In genomic region chr7:99158904-99159303, GRCm38 (mm10) we compare ENCODE assay signal across 24 mouse cellular contexts. TPM values are rescaled to one million over a fixed set of nuclear protein-coding genes. Genes with fewer than 3 reads are reported as not detected.
DNase-seq lines count a peak whose midpoint lies in the region; ATAC-seq and TF ChIP-seq lines count a peak whose summit lies in the region.
"Had no signal": no experiment of that assay in that cellular context is flagged by ENCODE, and none has a peak within 500 bp of the region (broad histone marks: within the 10 kb centered on the region; RNA-seq: fewer than 3 reads in every experiment).

No protein-coding gene starts in this region.

- no peak for TF ChIP-seq CTCF in gastrocnemius, adult 2 months (IDR thresholded peaks at IDR 0.05)
- no peak for TF ChIP-seq CTCF in liver, adult 2 months (IDR thresholded peaks at IDR 0.05; ENCODE audit: low read depth, low read length)

- no peaks in the 10 kb centered on the region for H3K27me3 ChIP-seq in liver, adult 2 months (ENCODE audit: control insufficient read depth, insufficient read depth, low read length)
- no peaks in the 10 kb centered on the region for H3K27me3 ChIP-seq in liver, embryonic 11.5 days (replicated peaks; ENCODE audit: control insufficient read depth, insufficient read depth, low read length)
- H3K27me3 ChIP-seq in forebrain, embryonic 13.5 days, result no peaks in the 10 kb centered on the region
- H3K27me3 ChIP-seq: embryonic facial prominence, embryonic 15.5 days; forebrain, embryonic 15.5 days; heart, embryonic 15.5 days; hindbrain, embryonic 13.5 days; intestine, embryonic 15.5 days had no signal

- no peak for DNase-seq in gastrocnemius, adult 2 months
- DNase-seq in gastrocnemius, postnatal 36 days, result no peak
- DNase-seq in liver, adult 2 months (ENCODE audit: extremely low read depth, low read depth, low spot score), result peak; percentile 46
- no peak for DNase-seq in liver, embryonic 11.5 days (ENCODE audit: low spot score)
- peak; percentile 6 for DNase-seq in naive thymus-derived CD4-positive, alpha-beta T cell, adult 2 months (ENCODE audit: low read depth)
- DNase-seq in cerebellum, postnatal 25 days, result no peak
- DNase-seq: adrenal gland, postnatal 10 days; B cell, adult 2 months; cerebellum, adult 11-12 months; cerebellum, adult 9-11 months; embryo, embryonic 11 days; gastrocnemius, postnatal 14 days had no signal

- ATAC-seq in liver, embryonic 11.5 days (replicated peaks; ENCODE audit: low FRiP score), result no peak
- peak; percentile 66 for ATAC-seq in granulocyte monocyte progenitor cell, adult 5-6 weeks (replicated peaks; ENCODE audit: poor library complexity, severe bottlenecking)
- no peak for ATAC-seq in forebrain, embryonic 13.5 days
- ATAC-seq: CD4-positive, CD25-positive, alpha-beta regulatory T cell, adult 4 months; forebrain, embryonic 15.5 days; intestine, embryonic 15.5 days had no signal

- H3K9ac ChIP-seq in liver, adult 2 months (ENCODE audit: low read depth, low read length), result peak overlapping the region; percentile 53
- H3K9ac ChIP-seq in liver, embryonic 11.5 days (ENCODE audit: low read depth, low read length), result no peak overlapping the region
- H3K9ac ChIP-seq in forebrain, embryonic 13.5 days, result no peak overlapping the region
- H3K9ac ChIP-seq: embryonic facial prominence, embryonic 15.5 days; forebrain, embryonic 15.5 days; heart, embryonic 15.5 days; hindbrain, embryonic 13.5 days; intestine, embryonic 15.5 days had no signal

- intact Hi-C loops in gastrocnemius, adult 2 months (cut with DNase I), result no loop called here
- intact Hi-C loops in gastrocnemius, postnatal 36 days (cut with DNase I), result no loop called here

- H3K36me3 ChIP-seq in liver, adult 2 months (ENCODE audit: control insufficient read depth, insufficient read depth, low read length), result peaks cover 30% of the 10 kb centered on the region
- no peaks in the 10 kb centered on the region for H3K36me3 ChIP-seq in liver, embryonic 11.5 days (ENCODE audit: control insufficient read depth, insufficient read depth, low read length)
- no peaks in the 10 kb centered on the region for H3K36me3 ChIP-seq in forebrain, embryonic 13.5 days (ENCODE audit: poor library complexity, severe bottlenecking)
- H3K36me3 ChIP-seq: embryonic facial prominence, embryonic 15.5 days; forebrain, embryonic 10.5 days; forebrain, embryonic 15.5 days; G1E; heart, embryonic 15.5 days; hindbrain, embryonic 13.5 days; intestine, embryonic 15.5 days had no signal

- H3K4me1 ChIP-seq in liver, adult 2 months (ENCODE audit: control insufficient read depth, insufficient read depth, low read length), result peaks cover 68% of the 10 kb centered on the region
- H3K4me1 ChIP-seq in liver, embryonic 11.5 days (replicated peaks; ENCODE audit: control insufficient read depth, insufficient read depth, low read length), result peaks cover 39% of the 10 kb centered on the region
- H3K4me1 ChIP-seq in forebrain, embryonic 13.5 days, result peaks cover 11% of the 10 kb centered on the region

- H3K27ac ChIP-seq in gastrocnemius, adult 2 months, result peak overlapping the region; percentile 48; the same call in 1 of the 2 replicates
- peak overlapping the region; percentile 96 for H3K27ac ChIP-seq in liver, adult 2 months (replicated peaks; ENCODE audit: insufficient read depth, low read depth, low read length)
- no peak overlapping the region for H3K27ac ChIP-seq in liver, embryonic 11.5 days (ENCODE audit: low read depth, low read length)
- no peak overlapping the region for H3K27ac ChIP-seq in forebrain, embryonic 13.5 days
- H3K27ac ChIP-seq: embryonic facial prominence, embryonic 15.5 days; forebrain, embryonic 15.5 days; heart, embryonic 15.5 days; hindbrain, embryonic 13.5 days; intestine, embryonic 15.5 days had no signal

- no peaks in the 10 kb centered on the region for H3K9me3 ChIP-seq in liver, embryonic 11.5 days (ENCODE audit: control insufficient read depth, low read length)
- H3K9me3 ChIP-seq in forebrain, embryonic 13.5 days (replicated peaks), result no peaks in the 10 kb centered on the region
- H3K9me3 ChIP-seq: embryonic facial prominence, embryonic 15.5 days; forebrain, embryonic 10.5 days; forebrain, embryonic 15.5 days; G1E; heart, embryonic 15.5 days; hindbrain, embryonic 13.5 days; intestine, embryonic 15.5 days had no signal

- no peak overlapping the region for H3K4me3 ChIP-seq in gastrocnemius, adult 2 months
- no peak overlapping the region for H3K4me3 ChIP-seq in liver, adult 2 months (ENCODE audit: insufficient read depth, low read depth, low read length)
- H3K4me3 ChIP-seq in liver, embryonic 11.5 days (ENCODE audit: low read depth, low read length), result no peak overlapping the region
- H3K4me3 ChIP-seq in forebrain, embryonic 13.5 days, result no peak overlapping the region
- H3K4me3 ChIP-seq: embryonic facial prominence, embryonic 15.5 days; erythroblast, embryonic 14.5 days; forebrain, embryonic 10.5 days; forebrain, embryonic 15.5 days; heart, embryonic 15.5 days; hindbrain, embryonic 13.5 days; intestine, embryonic 15.5 days had no signal

- no peak for TF ChIP-seq POLR2A in liver, adult 2 months (IDR thresholded peaks at IDR 0.05; ENCODE audit: extremely low read depth, insufficient read depth, low read length)

- WGBS in liver, adult 2 months, result 20% methylated on average over 5 of the region's 5 CpGs
- WGBS in liver, embryonic 11.5 days, result 46% methylated on average over 5 of the region's 5 CpGs
- 51% methylated on average over 5 of the region's 5 CpGs for WGBS in forebrain, embryonic 13.5 days

- no peak overlapping the region for H3K4me2 ChIP-seq in liver, embryonic 11.5 days
- H3K4me2 ChIP-seq in forebrain, embryonic 13.5 days, result no peak overlapping the region
- H3K4me2 ChIP-seq: embryonic facial prominence, embryonic 15.5 days; forebrain, embryonic 15.5 days; heart, embryonic 11.5 days; heart, embryonic 15.5 days; hindbrain, embryonic 13.5 days; intestine, embryonic 15.5 days had no signal

- H3K79me2 ChIP-seq in liver, adult 2 months (ENCODE audit: control insufficient read depth, insufficient read depth, low read length), result no peaks in the 10 kb centered on the region

RNA-seq across cellular contexts. Expression of gene Uvrag, which starts 18.0 kb away (rescaled TPM):
- 1 to 10 TPM; 8.6 to 9.2 TPM for total RNA-seq in gastrocnemius, adult 2 months (2021)
- total RNA-seq in gastrocnemius, postnatal 36 days (2021), result 1 to 10 TPM; 8.6 to 9.7 TPM
- 18.3 and 19.9 TPM in 2 replicates for total RNA-seq in liver, adult 2 months (2014; rRNA removed)
- 11.4 and 12.2 TPM in 2 replicates for polyA plus RNA-seq in liver, adult 2 months (2012; rRNA removed)
- polyA plus RNA-seq in liver, embryonic 11.5 days (2014; fragmentation: Nextera tagmentation; extraction: Ambion mirVana), result 14.5 and 16.2 TPM in 2 replicates
- total RNA-seq in granulocyte monocyte progenitor cell, adult 5-6 weeks (2014; fragmentation: Nextera tagmentation), result 25.7 and 31.0 TPM in 2 replicates
- 26.8 and 38.7 TPM in 2 replicates for total RNA-seq in granulocyte monocyte progenitor cell, adult 5-6 weeks (2017)
- 13.6 and 14.6 TPM in 2 replicates for polyA plus RNA-seq in forebrain, embryonic 13.5 days (2015; fragmentation: Nextera tagmentation; extraction: Ambion mirVana)

RNA-seq across cellular contexts. Expression of gene Dgat2, which starts 23.6 kb away (rescaled TPM):
- total RNA-seq in gastrocnemius, adult 2 months (2021), result 10 to 100 TPM; 32.9 to 69.4 TPM
- total RNA-seq in gastrocnemius, postnatal 36 days (2021), result 10 to 100 TPM; 44.6 to 70.1 TPM
- 464 and 499 TPM in 2 replicates for total RNA-seq in liver, adult 2 months (2014; rRNA removed)
- polyA plus RNA-seq in liver, adult 2 months (2012; rRNA removed), result 610 and 703 TPM in 2 replicates
- 59.9 and 60.1 TPM in 2 replicates for polyA plus RNA-seq in liver, embryonic 11.5 days (2014; fragmentation: Nextera tagmentation; extraction: Ambion mirVana)
- total RNA-seq in granulocyte monocyte progenitor cell, adult 5-6 weeks (2014; fragmentation: Nextera tagmentation), result 9.6 and 13.9 TPM in 2 replicates
- 6.7 and 7.9 TPM in 2 replicates for total RNA-seq in granulocyte monocyte progenitor cell, adult 5-6 weeks (2017)
- polyA plus RNA-seq in forebrain, embryonic 13.5 days (2015; fragmentation: Nextera tagmentation; extraction: Ambion mirVana), result 7.7 and 7.9 TPM in 2 replicates

Comparison
In these comparisons a context has a peak if more than half of its experiments do, and no peak if none do; other contexts are left out.
1. DNase-seq: peak in liver, adult 2 months (single experiment) and naive thymus-derived CD4-positive, alpha-beta T cell, adult 2 months (single experiment); none in gastrocnemius, adult 2 months (single experiment), gastrocnemius, postnatal 36 days (0 of 2), liver, embryonic 11.5 days (single experiment) and cerebellum, postnatal 25 days (0 of 2).
2. H3K27ac ChIP-seq: peak in gastrocnemius, adult 2 months (single experiment) and liver, adult 2 months (single experiment); none in liver, embryonic 11.5 days (single experiment) and forebrain, embryonic 13.5 days (single experiment).